Mouse (Mus musculus): ENCODE measurements around the gene Oas2. TPM values are rescaled to one million over a fixed set of nuclear protein-coding genes. Genes with fewer than 3 reads are reported as not detected.

Oas2 gene
- polyA plus RNA-seq, 1 experiment from 2014 or later: 0.38 TPM

GRCm38 (mm10) chr5:120778941-120779340, 29.3 kb upstream of the Oas2 start:
- H3K9me3 ChIP-seq (ENCODE audit: control insufficient read depth, low read length): no peaks in the 10 kb centered on the region
- no peak for DNase-seq (ENCODE audit: low spot score)
- peaks cover 2% of the 10 kb centered on the region; the same call in 1 of the 2 replicates for H3K4me1 ChIP-seq (ENCODE audit: control insufficient read depth, insufficient read depth, low read length)
- no peaks in the 10 kb centered on the region for H3K36me3 ChIP-seq (ENCODE audit: control insufficient read depth, insufficient read depth, low read length)
- H3K27ac ChIP-seq (replicated peaks; ENCODE audit: low read depth, low read length): no peak overlapping the region
- H3K9ac ChIP-seq (ENCODE audit: low read depth, low read length): no peak overlapping the region
- no peak for ATAC-seq (ENCODE audit: low read depth)
- no peaks in the 10 kb centered on the region for H3K27me3 ChIP-seq (replicated peaks; ENCODE audit: control insufficient read depth, insufficient read depth, low read length)
- 79% methylated on average over 2 of the region's 2 CpGs for WGBS
- no peak overlapping the region for H3K4me3 ChIP-seq (ENCODE audit: low read depth, low read length)
- H3K4me2 ChIP-seq (ENCODE audit: low read depth, low read length): no peak overlapping the region

DNA sequence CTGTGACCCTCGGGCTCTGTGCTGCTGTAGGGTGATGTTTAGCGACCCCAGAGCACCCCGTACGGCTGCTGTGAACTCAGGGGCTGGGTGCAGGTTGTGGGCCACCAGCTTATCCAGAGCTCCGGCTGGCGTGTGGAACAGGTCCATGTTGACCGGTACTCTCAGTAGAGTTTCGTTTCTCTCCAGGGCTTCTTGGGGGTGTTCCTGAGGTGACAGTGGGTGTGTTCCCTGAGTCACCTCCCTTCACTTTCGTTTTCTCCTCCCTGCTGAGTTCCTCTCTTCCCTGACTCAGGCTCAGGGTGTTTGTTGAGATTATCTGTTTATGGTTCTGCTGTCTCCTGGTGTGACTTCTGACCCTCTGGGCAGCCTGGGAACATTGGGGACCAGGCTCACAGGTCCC, 27.8 kb upstream of the Oas2 start, which contains the start of gene Oas3:
Gene Oas3, minus strand, starts transcription at position 184 of the 400 bp plus-strand sequence.
- WGBS: 84% methylated on average over 9 of the region's 9 CpGs
- no peak within 1 kb of the TSS for H3K4me3 ChIP-seq (ENCODE audit: low read depth, low read length)
- H3K9ac ChIP-seq (ENCODE audit: low read depth, low read length): no peak within 1 kb of the TSS
- H3K36me3 ChIP-seq (ENCODE audit: control insufficient read depth, insufficient read depth, low read length): no peaks in the 10 kb centered on the region
- ATAC-seq (ENCODE audit: low read depth): no peak
- DNase-seq (ENCODE audit: low spot score): no peak
- no peak within 1 kb of the TSS for H3K27ac ChIP-seq (replicated peaks; ENCODE audit: low read depth, low read length)
- H3K27me3 ChIP-seq (replicated peaks; ENCODE audit: control insufficient read depth, insufficient read depth, low read length): no peaks in the 10 kb centered on the region
- no peak within 1 kb of the TSS for H3K4me2 ChIP-seq (ENCODE audit: low read depth, low read length)
- peaks cover 2% of the 10 kb centered on the region; the same call in 1 of the 2 replicates for H3K4me1 ChIP-seq (ENCODE audit: control insufficient read depth, insufficient read depth, low read length)
- no peaks in the 10 kb centered on the region for H3K9me3 ChIP-seq (ENCODE audit: control insufficient read depth, low read length)

DNA sequence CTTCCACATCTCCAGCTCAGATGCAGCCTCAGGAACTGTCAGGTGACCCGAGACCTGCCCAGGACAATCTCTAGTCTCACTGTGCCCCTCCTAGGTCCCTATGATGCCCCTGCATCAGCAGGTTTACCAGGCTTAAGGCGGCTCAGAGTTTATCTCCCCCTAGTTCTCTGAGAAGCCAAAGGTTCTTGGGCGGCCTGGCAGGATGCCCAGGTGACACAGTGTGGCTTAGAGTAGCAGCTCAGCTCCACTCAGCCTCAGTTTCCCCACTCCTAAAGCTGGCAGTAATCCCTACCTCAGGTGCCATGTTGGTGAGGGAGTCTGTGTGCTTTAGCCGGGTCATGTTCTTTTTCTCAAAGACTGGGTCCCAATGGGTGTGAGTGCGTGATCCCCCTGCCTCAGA, 27.1 kb upstream of the Oas2 start:
- 78% methylated on average over 5 of the region's 5 CpGs for WGBS
- Histone ChIP-seq H3K27me3 (replicated peaks; ENCODE audit: control insufficient read depth, insufficient read depth, low read length) (no peaks in the 10 kb centered on the region), H3K4me3 (ENCODE audit: low read depth, low read length) (no peak overlapping the region), H3K9me3 (ENCODE audit: control insufficient read depth, low read length) (no peaks in the 10 kb centered on the region), H3K4me2 (ENCODE audit: low read depth, low read length) (no peak overlapping the region), H3K36me3 (ENCODE audit: control insufficient read depth, insufficient read depth, low read length) (no peaks in the 10 kb centered on the region), H3K9ac (ENCODE audit: low read depth, low read length) (no peak overlapping the region), H3K27ac (replicated peaks; ENCODE audit: low read depth, low read length) (no peak overlapping the region), H3K4me1 (ENCODE audit: control insufficient read depth, insufficient read depth, low read length) (peaks cover 2% of the 10 kb centered on the region; the same call in 1 of the 2 replicates)
- ATAC-seq (ENCODE audit: low read depth) (no peak), DNase-seq (ENCODE audit: low spot score) (no peak)

DNA sequence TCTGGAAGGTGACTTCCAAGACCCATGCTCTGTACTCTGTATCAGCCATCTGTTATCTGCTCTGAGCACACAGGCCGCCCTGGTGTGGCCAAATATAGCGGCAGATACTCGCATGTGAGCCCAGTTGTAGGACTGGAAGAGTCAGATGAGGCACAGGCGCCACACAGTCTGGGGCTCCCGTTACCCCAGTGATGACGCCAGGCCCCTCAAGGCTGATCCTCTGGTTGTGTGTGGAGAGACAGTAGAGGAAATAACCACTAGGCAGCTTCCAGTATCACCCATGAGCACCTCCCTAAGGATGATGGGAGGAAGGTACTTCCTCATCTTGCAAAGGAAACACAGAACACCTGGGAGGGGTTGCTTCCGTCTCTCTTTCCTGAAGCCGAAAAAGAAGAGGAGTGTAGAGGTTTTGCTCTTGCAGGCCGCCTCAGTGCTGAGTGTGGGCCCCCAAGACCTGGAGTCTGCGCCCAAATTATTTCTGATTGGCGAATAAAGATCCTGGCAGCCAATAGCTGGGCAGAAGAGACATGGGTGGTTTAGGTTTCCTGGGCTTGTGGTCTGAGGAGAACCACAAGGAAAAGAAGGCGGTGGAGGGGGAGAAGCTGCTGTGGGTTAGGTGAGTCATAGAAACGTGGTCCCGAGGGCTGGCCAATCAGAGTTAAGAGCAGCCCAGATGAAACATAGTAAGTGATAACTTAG, 25.8 kb upstream of the Oas2 start:
- H3K27me3 ChIP-seq (replicated peaks; ENCODE audit: control insufficient read depth, insufficient read depth, low read length): no peaks in the 10 kb centered on the region
- ATAC-seq (ENCODE audit: low read depth) (no peak), DNase-seq (ENCODE audit: low spot score) (peak; percentile 20)
- H3K9me3 ChIP-seq (ENCODE audit: control insufficient read depth, low read length): no peaks in the 10 kb centered on the region
- no peaks in the 10 kb centered on the region for H3K36me3 ChIP-seq (ENCODE audit: control insufficient read depth, insufficient read depth, low read length)
- H3K27ac ChIP-seq (replicated peaks; ENCODE audit: low read depth, low read length): no peak overlapping the region
- WGBS: 75% methylated on average over 14 of the region's 14 CpGs
- H3K9ac ChIP-seq (ENCODE audit: low read depth, low read length): no peak overlapping the region
- H3K4me2 ChIP-seq (ENCODE audit: low read depth, low read length): no peak overlapping the region
- no peak overlapping the region for H3K4me3 ChIP-seq (ENCODE audit: low read depth, low read length)
- H3K4me1 ChIP-seq (ENCODE audit: control insufficient read depth, insufficient read depth, low read length): peaks cover 2% of the 10 kb centered on the region; the same call in 1 of the 2 replicates

DNA sequence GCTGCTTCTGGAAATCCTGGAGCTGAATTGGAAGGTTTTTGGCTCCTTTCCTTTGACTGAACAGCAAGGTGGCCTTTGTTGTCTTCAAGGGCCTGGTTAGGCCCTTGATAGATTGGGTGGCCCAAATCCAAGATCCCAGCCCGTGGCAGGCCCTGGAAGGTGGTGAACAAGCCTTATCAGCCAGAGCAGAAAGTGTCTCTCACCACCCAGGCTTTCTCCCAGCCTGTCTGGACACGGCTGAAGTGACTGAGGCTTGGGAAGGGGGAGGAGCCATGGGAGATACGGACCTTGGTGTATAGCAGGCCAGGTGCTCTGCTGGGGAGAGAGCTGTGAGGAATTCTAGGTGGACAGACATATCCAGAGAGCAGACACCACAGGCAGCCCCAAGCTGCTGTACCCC, 19.7 kb upstream of the Oas2 start:
- 71% methylated on average over 3 of the region's 3 CpGs for WGBS
- no peak overlapping the region for H3K4me3 ChIP-seq (ENCODE audit: low read depth, low read length)
- no peak overlapping the region for H3K9ac ChIP-seq (ENCODE audit: low read depth, low read length)
- ATAC-seq (ENCODE audit: low read depth): no peak
- H3K27ac ChIP-seq (replicated peaks; ENCODE audit: low read depth, low read length): no peak overlapping the region
- no peaks in the 10 kb centered on the region for H3K27me3 ChIP-seq (replicated peaks; ENCODE audit: control insufficient read depth, insufficient read depth, low read length)
- no peak overlapping the region for H3K4me2 ChIP-seq (ENCODE audit: low read depth, low read length)
- no peaks in the 10 kb centered on the region for H3K36me3 ChIP-seq (ENCODE audit: control insufficient read depth, insufficient read depth, low read length)
- DNase-seq (ENCODE audit: low spot score): no peak
- H3K9me3 ChIP-seq (ENCODE audit: control insufficient read depth, low read length): no peaks in the 10 kb centered on the region
- no peaks in the 10 kb centered on the region for H3K4me1 ChIP-seq (ENCODE audit: control insufficient read depth, insufficient read depth, low read length)

DNA sequence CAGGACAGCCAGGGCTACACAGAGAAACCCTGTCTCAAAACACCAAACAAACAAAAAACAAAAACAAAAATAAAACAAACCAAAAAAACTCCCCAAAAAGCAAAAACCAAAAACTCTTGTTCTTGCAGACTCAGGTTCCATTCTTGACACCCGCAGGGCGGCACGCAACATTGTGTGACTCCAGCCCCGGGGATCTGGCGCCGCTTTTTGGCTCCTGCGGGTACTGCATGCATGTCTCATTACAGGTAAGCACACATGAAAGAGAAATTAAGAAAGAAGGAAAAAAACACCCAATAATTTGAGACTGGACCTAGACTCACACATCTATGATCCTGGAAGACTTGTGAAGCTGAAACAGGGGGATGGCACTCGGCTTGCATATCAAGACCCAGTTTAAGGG, 15.4 kb upstream of the Oas2 start:
- H3K27me3 ChIP-seq (replicated peaks; ENCODE audit: control insufficient read depth, insufficient read depth, low read length): no peaks in the 10 kb centered on the region
- H3K4me3 ChIP-seq (ENCODE audit: low read depth, low read length): no peak overlapping the region
- H3K36me3 ChIP-seq (ENCODE audit: control insufficient read depth, insufficient read depth, low read length): no peaks in the 10 kb centered on the region
- H3K9me3 ChIP-seq (ENCODE audit: control insufficient read depth, low read length): no peaks in the 10 kb centered on the region
- H3K9ac ChIP-seq (ENCODE audit: low read depth, low read length): no peak overlapping the region
- WGBS: 70% methylated on average over 8 of the region's 8 CpGs
- DNase-seq (ENCODE audit: low spot score): no peak
- H3K4me2 ChIP-seq (ENCODE audit: low read depth, low read length): no peak overlapping the region
- no peak for ATAC-seq (ENCODE audit: low read depth)
- H3K27ac ChIP-seq (replicated peaks; ENCODE audit: low read depth, low read length): no peak overlapping the region
- no peaks in the 10 kb centered on the region for H3K4me1 ChIP-seq (ENCODE audit: control insufficient read depth, insufficient read depth, low read length)

DNA sequence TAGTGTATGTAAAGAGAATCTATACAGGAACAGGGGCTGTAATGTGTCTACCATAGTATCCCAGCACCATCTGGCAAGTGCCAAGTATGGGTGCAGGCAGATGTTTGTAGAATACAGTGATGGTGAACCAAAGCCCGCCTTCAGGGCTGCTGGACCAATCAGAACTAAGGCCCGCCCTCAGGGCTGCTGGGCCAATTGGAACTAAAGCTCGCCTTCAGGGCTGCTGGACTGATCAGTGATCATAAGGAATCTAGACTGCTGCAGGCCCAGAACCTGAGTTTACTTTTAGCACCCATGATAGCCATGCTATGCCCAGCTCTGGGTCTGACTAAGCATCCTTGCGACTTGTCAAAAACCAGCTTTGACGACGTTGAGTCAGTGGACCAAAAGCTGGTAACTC, 12.2 kb upstream of the Oas2 start:
- DNase-seq (ENCODE audit: low spot score): peak; percentile 15
- ATAC-seq (ENCODE audit: low read depth): no peak; the same call in 1 of the 2 replicates
- H3K4me1 ChIP-seq (ENCODE audit: control insufficient read depth, insufficient read depth, low read length): no peaks in the 10 kb centered on the region
- no peak overlapping the region for H3K4me2 ChIP-seq (ENCODE audit: low read depth, low read length)
- H3K9me3 ChIP-seq (ENCODE audit: control insufficient read depth, low read length): no peaks in the 10 kb centered on the region
- no peak overlapping the region for H3K27ac ChIP-seq (replicated peaks; ENCODE audit: low read depth, low read length)
- WGBS: 23% methylated on average over 6 of the region's 6 CpGs
- H3K36me3 ChIP-seq (ENCODE audit: control insufficient read depth, insufficient read depth, low read length): no peaks in the 10 kb centered on the region
- H3K27me3 ChIP-seq (replicated peaks; ENCODE audit: control insufficient read depth, insufficient read depth, low read length): no peaks in the 10 kb centered on the region
- H3K4me3 ChIP-seq (ENCODE audit: low read depth, low read length): no peak overlapping the region
- H3K9ac ChIP-seq (ENCODE audit: low read depth, low read length): no peak overlapping the region

GRCm38 (mm10) chr5:120754215-120754614, 4.6 kb upstream of the Oas2 start:
- H3K9ac ChIP-seq (ENCODE audit: low read depth, low read length): no peak overlapping the region
- H3K4me3 ChIP-seq (ENCODE audit: low read depth, low read length): no peak overlapping the region
- H3K9me3 ChIP-seq (ENCODE audit: control insufficient read depth, low read length): no peaks in the 10 kb centered on the region
- no peaks in the 10 kb centered on the region for H3K27me3 ChIP-seq (replicated peaks; ENCODE audit: control insufficient read depth, insufficient read depth, low read length)
- H3K27ac ChIP-seq (replicated peaks; ENCODE audit: low read depth, low read length): no peak overlapping the region
- DNase-seq (ENCODE audit: low spot score) (no peak), ATAC-seq (ENCODE audit: low read depth) (no peak)
- no peaks in the 10 kb centered on the region for H3K4me1 ChIP-seq (ENCODE audit: control insufficient read depth, insufficient read depth, low read length)
- no peaks in the 10 kb centered on the region for H3K36me3 ChIP-seq (ENCODE audit: control insufficient read depth, insufficient read depth, low read length)
- WGBS: 80% methylated on average over 4 of the region's 4 CpGs
- H3K4me2 ChIP-seq (ENCODE audit: low read depth, low read length): no peak overlapping the region

GRCm38 (mm10) chr5:120752786-120753185, 3.1 kb upstream of the Oas2 start:
- H3K4me3 ChIP-seq (ENCODE audit: low read depth, low read length): no peak overlapping the region
- H3K4me2 ChIP-seq (ENCODE audit: low read depth, low read length): no peak overlapping the region
- 85% methylated on average over 3 of the region's 3 CpGs for WGBS
- no peaks in the 10 kb centered on the region for H3K4me1 ChIP-seq (ENCODE audit: control insufficient read depth, insufficient read depth, low read length)
- H3K9ac ChIP-seq (ENCODE audit: low read depth, low read length): no peak overlapping the region
- H3K9me3 ChIP-seq (ENCODE audit: control insufficient read depth, low read length): no peaks in the 10 kb centered on the region
- no peaks in the 10 kb centered on the region for H3K36me3 ChIP-seq (ENCODE audit: control insufficient read depth, insufficient read depth, low read length)
- H3K27ac ChIP-seq (replicated peaks; ENCODE audit: low read depth, low read length): no peak overlapping the region
- no peaks in the 10 kb centered on the region for H3K27me3 ChIP-seq (replicated peaks; ENCODE audit: control insufficient read depth, insufficient read depth, low read length)
- no peak for ATAC-seq (ENCODE audit: low read depth)
- DNase-seq (ENCODE audit: low spot score): no peak
